Mouse (Mus musculus): Measurements from ENCODE around the gene Shmt1. TPM values are rescaled to one million over a fixed set of nuclear protein-coding genes. Genes with fewer than 3 reads are reported as not detected.

Shmt1 gene
- polyA plus RNA-seq, 1 experiment from 2014 or later, result 52.7 TPM

GRCm38 (mm10) chr11:60827241-60827945 lies 15.9 kb upstream of the Shmt1 start:
- no peaks in the 10 kb centered on the region for H3K9me3 ChIP-seq (replicated peaks; ENCODE audit: control insufficient read depth, low read length)
- no peak overlapping the region for H3K4me3 ChIP-seq (ENCODE audit: low read length)
- 61% methylated on average over 4 of the region's 4 CpGs for WGBS
- H3K4me2 ChIP-seq (ENCODE audit: low read depth, low read length), result no peak overlapping the region
- H3K36me3 ChIP-seq (ENCODE audit: control insufficient read depth, insufficient read depth), result no peaks in the 10 kb centered on the region
- H3K27ac ChIP-seq (ENCODE audit: low read length), result no peak overlapping the region
- peaks cover 5% of the 10 kb centered on the region for H3K4me1 ChIP-seq (ENCODE audit: control insufficient read depth, insufficient read depth, low read length)
- H3K27me3 ChIP-seq (ENCODE audit: control insufficient read depth, insufficient read depth, low read length), result no peaks in the 10 kb centered on the region
- ATAC-seq (replicated peaks; ENCODE audit: extremely low read depth, insufficient read depth, low FRiP score), result no peak
- H3K9ac ChIP-seq (ENCODE audit: low read length), result no peak overlapping the region

GRCm38 (mm10) chr11:60826700-60827099 lies 15.2 kb upstream of the Shmt1 start:
- Histone ChIP-seq H3K9ac (ENCODE audit: low read length) (no peak overlapping the region), H3K4me1 (ENCODE audit: control insufficient read depth, insufficient read depth, low read length) (peaks cover 5% of the 10 kb centered on the region), H3K36me3 (ENCODE audit: control insufficient read depth, insufficient read depth) (no peaks in the 10 kb centered on the region), H3K27me3 (ENCODE audit: control insufficient read depth, insufficient read depth, low read length) (no peaks in the 10 kb centered on the region), H3K27ac (ENCODE audit: low read length) (no peak overlapping the region), H3K9me3 (replicated peaks; ENCODE audit: control insufficient read depth, low read length) (no peaks in the 10 kb centered on the region), H3K4me3 (ENCODE audit: low read length) (no peak overlapping the region), H3K4me2 (ENCODE audit: low read depth, low read length) (no peak overlapping the region)
- 36% methylated on average over 1 of the region's 1 CpGs for WGBS
- ATAC-seq (replicated peaks; ENCODE audit: extremely low read depth, insufficient read depth, low FRiP score), result no peak

- no peak for ATAC-seq (replicated peaks; ENCODE audit: extremely low read depth, insufficient read depth, low FRiP score)
- Histone ChIP-seq H3K9me3 (replicated peaks; ENCODE audit: control insufficient read depth, low read length) (no peaks in the 10 kb centered on the region), H3K4me3 (ENCODE audit: low read length) (no peak overlapping the region), H3K9ac (ENCODE audit: low read length) (no peak overlapping the region), H3K36me3 (ENCODE audit: control insufficient read depth, insufficient read depth) (no peaks in the 10 kb centered on the region), H3K27me3 (ENCODE audit: control insufficient read depth, insufficient read depth, low read length) (no peaks in the 10 kb centered on the region), H3K4me2 (ENCODE audit: low read depth, low read length) (no peak overlapping the region), H3K27ac (ENCODE audit: low read length) (no peak overlapping the region), H3K4me1 (ENCODE audit: control insufficient read depth, insufficient read depth, low read length) (no peaks in the 10 kb centered on the region)
- WGBS, result 69% methylated on average over 3 of the region's 3 CpGs
These were observed 13.7 kb upstream of the Shmt1 start for GRCm38 (mm10) chr11:60825191-60825590.

- no peak overlapping the region for H3K4me2 ChIP-seq (ENCODE audit: low read depth, low read length)
- no peak overlapping the region for H3K9ac ChIP-seq (ENCODE audit: low read length)
- no peaks in the 10 kb centered on the region for H3K36me3 ChIP-seq (ENCODE audit: control insufficient read depth, insufficient read depth)
- H3K9me3 ChIP-seq (replicated peaks; ENCODE audit: control insufficient read depth, low read length), result no peaks in the 10 kb centered on the region
- ATAC-seq (replicated peaks; ENCODE audit: extremely low read depth, insufficient read depth, low FRiP score), result no peak
- no peaks in the 10 kb centered on the region for H3K4me1 ChIP-seq (ENCODE audit: control insufficient read depth, insufficient read depth, low read length)
- H3K4me3 ChIP-seq (ENCODE audit: low read length), result no peak overlapping the region
- H3K27me3 ChIP-seq (ENCODE audit: control insufficient read depth, insufficient read depth, low read length), result no peaks in the 10 kb centered on the region
- 62% methylated on average over 2 of the region's 2 CpGs for WGBS
- H3K27ac ChIP-seq (ENCODE audit: low read length), result no peak overlapping the region
These were observed 12.3 kb upstream of the Shmt1 start for GRCm38 (mm10) chr11:60823771-60824170.

- Histone ChIP-seq H3K4me1 (ENCODE audit: control insufficient read depth, insufficient read depth, low read length) (no peaks in the 10 kb centered on the region), H3K4me2 (ENCODE audit: low read depth, low read length) (no peak overlapping the region), H3K36me3 (ENCODE audit: control insufficient read depth, insufficient read depth) (no peaks in the 10 kb centered on the region), H3K9me3 (replicated peaks; ENCODE audit: control insufficient read depth, low read length) (no peaks in the 10 kb centered on the region), H3K4me3 (ENCODE audit: low read length) (no peak overlapping the region), H3K27ac (ENCODE audit: low read length) (no peak overlapping the region), H3K9ac (ENCODE audit: low read length) (no peak overlapping the region), H3K27me3 (ENCODE audit: control insufficient read depth, insufficient read depth, low read length) (no peaks in the 10 kb centered on the region)
- ATAC-seq (replicated peaks; ENCODE audit: extremely low read depth, insufficient read depth, low FRiP score), result no peak
- WGBS, result 60% methylated on average over 5 of the region's 5 CpGs
These were observed 4.9 kb upstream of the Shmt1 start for GRCm38 (mm10) chr11:60816398-60816797.

DNA sequence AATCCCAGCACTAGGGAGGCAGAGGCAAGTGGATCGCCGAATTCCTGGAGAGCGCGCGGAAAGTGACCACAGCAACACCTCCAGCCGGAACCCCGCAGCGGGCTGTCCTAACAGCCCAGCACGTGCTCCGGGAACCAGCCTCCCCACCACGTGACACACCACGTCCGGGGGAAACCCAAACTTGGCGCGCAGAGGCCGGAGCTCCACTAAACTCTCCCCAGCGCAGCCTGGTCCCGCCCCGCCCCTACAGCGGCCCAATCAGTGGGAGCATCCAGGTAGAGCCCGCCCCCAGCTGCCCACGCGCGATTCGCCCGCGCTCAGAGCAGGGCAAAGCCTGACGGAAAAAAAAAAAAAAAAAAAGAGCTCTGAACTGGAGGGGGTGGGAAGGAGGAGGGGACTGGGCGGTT lies 461 bp downstream of the Shmt1 start:
- Histone ChIP-seq H3K27ac (ENCODE audit: low read length) (no peak overlapping the region), H3K4me3 (ENCODE audit: low read length) (peak overlapping the region; percentile 58), H3K9me3 (replicated peaks; ENCODE audit: control insufficient read depth, low read length) (no peaks in the 10 kb centered on the region), H3K9ac (ENCODE audit: low read length) (peak overlapping the region; percentile 53), H3K4me1 (ENCODE audit: control insufficient read depth, insufficient read depth, low read length) (peaks cover 29% of the 10 kb centered on the region), H3K27me3 (ENCODE audit: control insufficient read depth, insufficient read depth, low read length) (no peaks in the 10 kb centered on the region), H3K36me3 (ENCODE audit: control insufficient read depth, insufficient read depth) (no peaks in the 10 kb centered on the region), H3K4me2 (ENCODE audit: low read depth, low read length) (peak overlapping the region; percentile 88)
- whole genome bisulfite sequencing, result 0% methylated on average over 29 of the region's 29 CpGs
- peak; percentile 99 for ATAC-seq (replicated peaks; ENCODE audit: extremely low read depth, insufficient read depth, low FRiP score)

GRCm38 (mm10) chr11:60810046-60810965 lies 1.2 kb downstream of the Shmt1 start:
- H3K36me3 ChIP-seq (ENCODE audit: control insufficient read depth, insufficient read depth), result no peaks in the 10 kb centered on the region
- peak overlapping the region; percentile 88 for H3K4me2 ChIP-seq (ENCODE audit: low read depth, low read length)
- WGBS, result 18% methylated on average over 14 of the region's 14 CpGs
- H3K9me3 ChIP-seq (replicated peaks; ENCODE audit: control insufficient read depth, low read length), result no peaks in the 10 kb centered on the region
- peak overlapping the region; percentile 50 for H3K9ac ChIP-seq (ENCODE audit: low read length)
- peaks cover 29% of the 10 kb centered on the region for H3K4me1 ChIP-seq (ENCODE audit: control insufficient read depth, insufficient read depth, low read length)
- peak overlapping the region; percentile 58 for H3K4me3 ChIP-seq (ENCODE audit: low read length)
- H3K27ac ChIP-seq (ENCODE audit: low read length), result peak overlapping the region; percentile 32; the same call in 1 of the 2 replicates
- ATAC-seq (replicated peaks; ENCODE audit: extremely low read depth, insufficient read depth, low FRiP score), result no peak
- no peaks in the 10 kb centered on the region for H3K27me3 ChIP-seq (ENCODE audit: control insufficient read depth, insufficient read depth, low read length)

DNA sequence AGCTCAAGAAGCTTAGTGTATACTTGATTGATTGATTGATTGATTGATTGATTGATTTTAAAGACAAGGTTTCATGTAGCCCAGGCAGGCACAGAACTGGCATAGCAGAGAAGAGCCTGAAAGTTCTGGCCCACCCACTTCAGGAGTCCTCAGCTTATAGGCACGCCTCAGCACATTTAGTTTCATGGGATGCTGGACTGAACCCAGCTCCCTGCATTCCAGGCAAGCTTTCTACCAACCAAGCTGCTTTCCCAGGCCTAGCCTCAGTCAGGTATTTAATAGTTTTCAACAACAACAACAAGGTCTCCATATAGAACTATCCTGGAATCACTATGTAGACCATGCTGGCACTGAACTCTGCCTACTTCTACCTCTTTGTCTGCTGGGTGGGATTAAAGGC lies 2.0 kb downstream of the Shmt1 start:
- 59% methylated on average over 1 of the region's 1 CpGs for WGBS
- Histone ChIP-seq H3K4me1 (ENCODE audit: control insufficient read depth, insufficient read depth, low read length) (peaks cover 29% of the 10 kb centered on the region), H3K4me3 (ENCODE audit: low read length) (peak overlapping the region; percentile 58), H3K9ac (ENCODE audit: low read length) (peak overlapping the region; percentile 50), H3K27me3 (ENCODE audit: control insufficient read depth, insufficient read depth, low read length) (no peaks in the 10 kb centered on the region), H3K9me3 (replicated peaks; ENCODE audit: control insufficient read depth, low read length) (no peaks in the 10 kb centered on the region), H3K36me3 (ENCODE audit: control insufficient read depth, insufficient read depth) (no peaks in the 10 kb centered on the region), H3K27ac (ENCODE audit: low read length) (peak overlapping the region; percentile 32; the same call in 1 of the 2 replicates), H3K4me2 (ENCODE audit: low read depth, low read length) (peak overlapping the region; percentile 88)
- no peak for ATAC-seq (replicated peaks; ENCODE audit: extremely low read depth, insufficient read depth, low FRiP score)
